Mouse (Mus musculus): ENCODE results near the gene Man2b2. TPM values are rescaled to one million over a fixed set of nuclear protein-coding genes. Genes with fewer than 3 reads are reported as not detected.
A peak's percentile ranks its signal among the peaks of the same experiment; 100 is the strongest.
"Not testable (repeated sequence)": the region's sequence is repeated elsewhere in the genome, so short reads cannot be mapped to it uniquely, and the experiment has no call there.

Man2b2 gene
- polyA plus RNA-seq, 1 experiment from 2014 or later, result 7.2 TPM

DNA sequence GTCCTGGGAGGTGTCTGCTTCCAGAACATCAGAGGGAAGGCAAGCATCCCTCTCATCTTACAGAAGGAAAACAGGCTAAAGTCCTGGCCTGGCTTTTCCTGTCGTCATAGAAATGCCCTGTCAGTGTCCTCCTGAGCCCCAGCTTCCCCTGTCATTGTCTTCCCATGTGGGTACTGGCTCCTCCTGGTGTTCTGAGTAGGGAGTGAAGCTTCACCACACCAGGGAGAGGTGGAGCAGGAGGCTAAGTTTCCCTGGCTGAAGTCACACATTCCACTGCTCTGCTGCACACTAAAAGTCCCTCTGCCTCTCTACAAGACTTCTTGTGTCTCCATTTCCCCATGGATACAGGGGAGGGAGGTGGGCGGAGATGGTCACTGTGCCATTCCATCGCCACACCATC lies 12.7 kb downstream of the Man2b2 start:
- Histone ChIP-seq H3K36me3 (ENCODE audit: control insufficient read depth, insufficient read depth) (no peaks in the 10 kb centered on the region), H3K4me3 (replicated peaks; ENCODE audit: low read length) (no peak overlapping the region), H3K4me1 (replicated peaks; ENCODE audit: control insufficient read depth, insufficient read depth, low read length) (no peaks in the 10 kb centered on the region), H3K27me3 (replicated peaks; ENCODE audit: control insufficient read depth, insufficient read depth, low read length) (no peaks in the 10 kb centered on the region), H3K4me2 (ENCODE audit: low read length) (no peak overlapping the region), H3K27ac (ENCODE audit: low read length) (no peak overlapping the region), H3K9ac (replicated peaks; ENCODE audit: low read depth, low read length) (no peak overlapping the region), H3K9me3 (ENCODE audit: control insufficient read depth, low read length) (no peaks in the 10 kb centered on the region)
- WGBS, result 53% methylated on average over 3 of the region's 3 CpGs
- no peak for ATAC-seq

DNA sequence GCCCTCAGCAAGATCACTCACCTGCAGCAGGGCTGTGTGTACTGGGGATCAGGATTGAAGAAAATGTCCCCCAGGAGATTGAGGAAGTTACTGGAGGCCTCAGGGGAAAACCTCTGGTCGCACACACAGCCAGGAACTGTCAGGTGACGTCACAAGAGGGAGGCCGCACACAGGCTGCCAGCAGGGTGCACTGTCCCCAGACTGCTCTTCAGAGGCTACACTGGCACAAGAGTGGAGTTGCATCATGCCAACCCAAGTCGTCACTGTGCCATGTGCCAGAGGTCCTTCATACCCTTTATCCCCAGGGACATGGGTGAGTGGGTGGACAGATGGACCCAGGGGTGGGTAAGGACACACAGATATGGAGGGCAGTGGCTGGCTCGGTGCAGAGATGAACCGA lies 15.9 kb downstream of the Man2b2 start:
- no peak for ATAC-seq
- 73% methylated on average over 6 of the region's 6 CpGs for WGBS
- Histone ChIP-seq H3K27me3 (replicated peaks; ENCODE audit: control insufficient read depth, insufficient read depth, low read length) (no peaks in the 10 kb centered on the region), H3K27ac (ENCODE audit: low read length) (no peak overlapping the region), H3K4me2 (ENCODE audit: low read length) (no peak overlapping the region), H3K4me1 (replicated peaks; ENCODE audit: control insufficient read depth, insufficient read depth, low read length) (no peaks in the 10 kb centered on the region), H3K9ac (replicated peaks; ENCODE audit: low read depth, low read length) (no peak overlapping the region), H3K9me3 (ENCODE audit: control insufficient read depth, low read length) (no peaks in the 10 kb centered on the region), H3K4me3 (replicated peaks; ENCODE audit: low read length) (no peak overlapping the region), H3K36me3 (ENCODE audit: control insufficient read depth, insufficient read depth) (no peaks in the 10 kb centered on the region)

DNA sequence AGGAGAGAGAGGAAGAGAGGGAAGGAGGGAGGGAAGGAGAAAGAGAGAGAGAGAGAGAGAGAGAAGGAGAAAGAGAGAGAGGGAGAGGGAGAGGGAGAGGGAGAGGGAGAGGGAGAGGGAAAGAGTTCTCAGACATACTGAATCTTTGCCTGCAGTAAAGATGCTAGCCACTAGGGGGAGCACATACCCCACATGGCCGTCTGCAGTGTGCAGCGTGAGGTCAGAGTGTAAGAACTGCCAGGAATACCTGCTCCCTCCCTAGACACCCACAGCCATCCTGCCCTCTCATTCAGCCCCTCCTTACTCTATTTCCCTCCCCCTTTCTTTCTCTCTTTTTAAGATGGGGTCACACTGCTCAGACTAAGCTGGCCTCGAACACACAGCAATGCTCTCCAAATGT lies 19.0 kb downstream of the Man2b2 start:
- Histone ChIP-seq H3K4me2 (ENCODE audit: low read length) (no peak overlapping the region), H3K36me3 (ENCODE audit: control insufficient read depth, insufficient read depth) (no peaks in the 10 kb centered on the region), H3K4me3 (replicated peaks; ENCODE audit: low read length) (no peak overlapping the region), H3K9ac (replicated peaks; ENCODE audit: low read depth, low read length) (no peak overlapping the region), H3K27me3 (replicated peaks; ENCODE audit: control insufficient read depth, insufficient read depth, low read length) (no peaks in the 10 kb centered on the region), H3K27ac (ENCODE audit: low read length) (no peak overlapping the region), H3K9me3 (ENCODE audit: control insufficient read depth, low read length) (no peaks in the 10 kb centered on the region), H3K4me1 (replicated peaks; ENCODE audit: control insufficient read depth, insufficient read depth, low read length) (no peaks in the 10 kb centered on the region)
- peak; percentile 63 for ATAC-seq
- WGBS, result 28% methylated on average over 3 of the region's 3 CpGs

DNA sequence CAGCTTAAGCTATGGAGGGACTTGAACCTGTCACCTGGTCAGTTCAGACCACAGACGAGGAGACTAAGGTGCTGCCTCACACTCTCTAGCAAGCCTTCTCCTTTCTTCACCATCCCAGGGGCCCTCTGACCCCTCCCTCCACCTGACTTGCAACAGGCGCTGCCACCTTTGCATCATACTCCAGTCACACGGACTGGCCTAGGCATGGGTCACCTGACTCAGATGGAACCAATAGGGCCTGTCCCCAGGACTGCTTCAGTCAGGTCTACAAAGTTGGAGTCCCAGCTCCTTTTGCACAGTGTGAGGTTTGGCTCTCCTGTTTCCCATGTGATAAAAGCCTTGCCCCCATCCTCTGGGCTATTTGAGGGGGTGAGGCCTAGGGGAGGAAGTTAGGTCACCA lies 19.8 kb downstream of the Man2b2 start:
- Histone ChIP-seq H3K27ac (ENCODE audit: low read length) (no peak overlapping the region), H3K4me3 (replicated peaks; ENCODE audit: low read length) (no peak overlapping the region), H3K9me3 (ENCODE audit: control insufficient read depth, low read length) (no peaks in the 10 kb centered on the region), H3K9ac (replicated peaks; ENCODE audit: low read depth, low read length) (no peak overlapping the region), H3K36me3 (ENCODE audit: control insufficient read depth, insufficient read depth) (no peaks in the 10 kb centered on the region), H3K4me1 (replicated peaks; ENCODE audit: control insufficient read depth, insufficient read depth, low read length) (no peaks in the 10 kb centered on the region), H3K4me2 (ENCODE audit: low read length) (no peak overlapping the region), H3K27me3 (replicated peaks; ENCODE audit: control insufficient read depth, insufficient read depth, low read length) (no peaks in the 10 kb centered on the region)
- WGBS, result 73% methylated on average over 3 of the region's 3 CpGs
- ATAC-seq, result no peak

DNA sequence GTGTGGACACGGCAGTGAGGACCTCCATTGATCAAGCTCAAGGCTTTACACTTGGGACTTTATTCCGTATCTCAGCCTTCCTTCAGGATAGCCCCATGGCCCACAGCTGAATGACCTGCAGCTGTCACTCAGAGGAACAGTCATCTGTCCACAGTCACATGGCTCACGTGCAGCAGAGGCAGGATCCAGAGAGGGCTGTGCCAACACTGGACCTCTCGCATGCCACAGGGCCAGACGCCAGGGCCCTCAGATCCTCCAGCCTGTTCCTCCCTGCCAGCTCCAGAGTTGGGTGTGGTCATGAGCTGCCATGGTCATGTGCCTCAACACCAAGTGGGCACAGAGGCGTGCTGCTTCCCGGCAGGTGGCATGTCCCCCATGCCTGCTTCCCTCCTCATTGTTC lies 21.3 kb downstream of the Man2b2 start:
- no peak overlapping the region for H3K4me3 ChIP-seq (replicated peaks; ENCODE audit: low read length)
- H3K9me3 ChIP-seq (ENCODE audit: control insufficient read depth, low read length), result no peaks in the 10 kb centered on the region
- no peak overlapping the region for H3K4me2 ChIP-seq (ENCODE audit: low read length)
- no peaks in the 10 kb centered on the region for H3K27me3 ChIP-seq (replicated peaks; ENCODE audit: control insufficient read depth, insufficient read depth, low read length)
- 87% methylated on average over 7 of the region's 7 CpGs for WGBS
- no peaks in the 10 kb centered on the region for H3K4me1 ChIP-seq (replicated peaks; ENCODE audit: control insufficient read depth, insufficient read depth, low read length)
- no peak overlapping the region for H3K9ac ChIP-seq (replicated peaks; ENCODE audit: low read depth, low read length)
- no peak for ATAC-seq
- no peaks in the 10 kb centered on the region for H3K36me3 ChIP-seq (ENCODE audit: control insufficient read depth, insufficient read depth)
- H3K27ac ChIP-seq (ENCODE audit: low read length), result no peak overlapping the region

DNA sequence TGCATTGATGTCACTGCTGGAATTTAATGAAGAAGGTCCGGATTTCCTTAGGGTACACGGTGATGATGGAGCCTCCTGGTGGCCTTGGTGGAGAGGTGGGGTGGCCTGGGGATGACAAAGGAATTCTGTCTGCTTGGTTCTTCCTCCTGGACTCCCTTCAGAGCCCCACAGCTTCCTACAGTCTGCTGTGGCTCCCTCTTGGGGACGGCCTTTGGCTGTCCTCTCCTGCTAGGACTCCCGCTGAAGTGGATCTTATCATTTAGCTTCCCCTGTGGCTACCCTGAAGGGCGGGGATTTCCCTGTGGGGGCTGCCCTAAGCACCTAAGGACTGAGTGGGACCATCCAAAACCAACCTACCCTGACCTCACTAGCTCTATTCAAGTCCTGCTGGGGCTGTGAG lies 23.3 kb downstream of the Man2b2 start:
- no peaks in the 10 kb centered on the region for H3K36me3 ChIP-seq (ENCODE audit: control insufficient read depth, insufficient read depth)
- H3K4me2 ChIP-seq (ENCODE audit: low read length), result no peak overlapping the region
- H3K27me3 ChIP-seq (replicated peaks; ENCODE audit: control insufficient read depth, insufficient read depth, low read length), result no peaks in the 10 kb centered on the region
- WGBS, result 17% methylated on average over 5 of the region's 5 CpGs
- ATAC-seq, result no peak
- H3K27ac ChIP-seq (ENCODE audit: low read length), result no peak overlapping the region
- H3K9ac ChIP-seq (replicated peaks; ENCODE audit: low read depth, low read length), result no peak overlapping the region
- no peaks in the 10 kb centered on the region for H3K4me1 ChIP-seq (replicated peaks; ENCODE audit: control insufficient read depth, insufficient read depth, low read length)
- H3K9me3 ChIP-seq (ENCODE audit: control insufficient read depth, low read length), result no peaks in the 10 kb centered on the region
- H3K4me3 ChIP-seq (replicated peaks; ENCODE audit: low read length), result no peak overlapping the region

DNA sequence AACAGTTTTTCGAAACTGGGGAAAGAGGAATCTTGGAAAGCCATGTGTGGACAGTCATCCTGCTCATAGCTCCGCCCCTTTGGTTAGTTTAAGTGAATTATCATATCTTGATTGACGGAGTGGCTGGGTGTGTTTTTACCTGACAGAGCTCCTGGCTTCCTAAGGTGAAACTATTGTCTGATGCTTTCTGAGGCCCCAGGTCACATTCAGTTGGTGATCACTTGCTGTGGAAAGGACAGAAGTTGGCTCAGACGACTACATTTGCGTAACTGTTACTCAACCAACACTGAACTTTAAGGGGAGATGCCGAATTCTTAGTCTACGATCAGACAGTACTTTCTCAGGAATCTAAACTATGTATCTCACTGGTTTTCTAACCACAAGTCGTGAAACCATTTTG lies 33.2 kb downstream of the Man2b2 start:
- Histone ChIP-seq H3K4me1 (replicated peaks; ENCODE audit: control insufficient read depth, insufficient read depth, low read length) (peaks cover 13% of the 10 kb centered on the region), H3K27ac (ENCODE audit: low read length) (no peak overlapping the region), H3K36me3 (ENCODE audit: control insufficient read depth, insufficient read depth) (no peaks in the 10 kb centered on the region), H3K27me3 (replicated peaks; ENCODE audit: control insufficient read depth, insufficient read depth, low read length) (no peaks in the 10 kb centered on the region), H3K4me2 (ENCODE audit: low read length) (peak overlapping the region; percentile 77), H3K9me3 (ENCODE audit: control insufficient read depth, low read length) (no peaks in the 10 kb centered on the region), H3K9ac (replicated peaks; ENCODE audit: low read depth, low read length) (no peak overlapping the region), H3K4me3 (replicated peaks; ENCODE audit: low read length) (no peak overlapping the region; the same call in none of the 2 replicates)
- ATAC-seq, result no peak
- 52% methylated on average over 8 of the region's 8 CpGs for WGBS

DNA sequence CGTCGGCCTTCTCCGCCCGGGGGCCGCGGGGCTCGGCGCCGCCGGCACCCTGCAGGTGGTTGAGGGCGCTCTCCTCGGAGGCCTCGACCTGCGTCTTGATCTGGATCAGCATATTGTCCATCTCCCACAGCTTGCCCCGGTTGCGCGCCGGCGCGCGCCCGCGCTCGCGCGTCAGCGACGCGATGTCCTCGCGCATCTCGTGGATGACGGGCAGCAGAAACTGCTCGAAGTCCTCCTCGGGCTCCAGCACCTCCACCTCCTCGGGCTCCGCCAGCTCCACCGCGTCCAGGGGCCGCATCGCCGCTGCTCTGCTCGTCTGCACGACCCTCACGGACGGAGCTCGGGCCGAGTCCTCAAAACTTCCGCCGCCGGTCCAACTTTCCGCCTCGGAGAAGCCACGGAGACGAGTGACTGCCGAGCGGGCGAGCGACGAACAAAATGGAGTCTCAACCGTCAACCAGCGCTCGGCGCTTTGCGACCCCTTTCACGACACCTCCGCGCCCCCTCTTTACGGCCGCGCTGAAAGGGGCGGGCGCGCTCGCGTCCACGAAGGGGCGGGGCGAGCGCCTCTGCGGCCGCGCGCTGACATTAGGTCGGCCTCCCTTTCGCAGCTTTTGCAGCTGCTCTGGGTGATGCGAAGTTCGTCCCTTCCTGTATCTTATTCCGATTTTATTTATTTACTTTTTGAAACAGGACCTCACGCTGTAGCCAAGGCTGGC lies 34.0 kb downstream of the Man2b2 start, which contains the start of gene Mrfap1:
Gene Mrfap1, minus strand, starts transcription at position 477 of the 719 bp plus-strand sequence.
- peak within 1 kb of the TSS; percentile 77 for H3K4me2 ChIP-seq (ENCODE audit: low read length)

DNA sequence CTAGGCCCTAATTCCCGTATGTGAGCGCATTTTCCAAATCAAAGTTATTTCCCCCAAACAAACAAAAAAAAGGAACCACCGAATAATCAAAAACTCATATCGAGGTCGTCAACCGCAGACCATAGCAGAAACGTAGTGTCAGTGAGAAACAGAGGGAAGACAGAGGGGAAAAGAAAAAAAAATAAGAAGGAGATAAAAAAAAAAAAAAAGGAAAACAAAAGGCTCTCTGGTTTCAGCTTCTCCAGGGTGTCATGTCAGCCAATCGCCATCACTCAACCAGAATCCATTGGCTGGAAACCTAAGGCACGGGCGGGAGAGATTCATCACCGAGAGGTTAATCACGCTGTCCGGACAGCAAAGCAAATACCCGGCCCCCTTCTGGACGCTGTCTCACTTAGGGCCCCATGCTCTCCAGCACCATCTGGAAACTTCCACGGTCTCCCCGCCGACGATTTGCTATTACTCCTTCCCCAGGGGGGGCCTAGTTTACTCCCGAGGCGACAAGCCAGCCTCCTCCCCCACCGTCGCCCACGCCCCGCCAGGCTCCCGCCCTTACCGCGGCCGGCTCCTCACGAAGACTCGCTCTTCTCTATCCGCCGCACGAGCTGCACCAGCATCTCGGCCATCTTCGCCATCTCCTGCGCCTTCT lies 34.7 kb downstream of the Man2b2 start:
- ATAC-seq, result peak; percentile 50
- H3K9me3 ChIP-seq (ENCODE audit: control insufficient read depth, low read length); H3K27me3 ChIP-seq (replicated peaks; ENCODE audit: control insufficient read depth, insufficient read depth, low read length); H3K36me3 ChIP-seq (ENCODE audit: control insufficient read depth, insufficient read depth): not testable (repeated sequence)
- Histone ChIP-seq H3K9ac (replicated peaks; ENCODE audit: low read depth, low read length) (peak overlapping the region; percentile 69), H3K4me1 (replicated peaks; ENCODE audit: control insufficient read depth, insufficient read depth, low read length) (peaks cover 13% of the 10 kb centered on the region), H3K4me2 (ENCODE audit: low read length) (peak overlapping the region; percentile 45), H3K27ac (ENCODE audit: low read length) (peak overlapping the region; percentile 94), H3K4me3 (replicated peaks; ENCODE audit: low read length) (peak overlapping the region; percentile 57)
- 5% methylated on average over 33 of the region's 37 CpGs for WGBS

More for the DNA sequence above, 34.0 kb downstream of the Man2b2 start, which contains the start of gene Mrfap1:
- H3K36me3 ChIP-seq (ENCODE audit: control insufficient read depth, insufficient read depth); H3K27me3 ChIP-seq (replicated peaks; ENCODE audit: control insufficient read depth, insufficient read depth, low read length); H3K9me3 ChIP-seq (ENCODE audit: control insufficient read depth, low read length): not testable (repeated sequence)
- Histone ChIP-seq H3K4me3 (replicated peaks; ENCODE audit: low read length) (peak within 1 kb of the TSS; percentile 57), H3K27ac (ENCODE audit: low read length) (peak within 1 kb of the TSS; percentile 94), H3K4me1 (replicated peaks; ENCODE audit: control insufficient read depth, insufficient read depth, low read length) (peaks cover 13% of the 10 kb centered on the region), H3K9ac (replicated peaks; ENCODE audit: low read depth, low read length) (peak within 1 kb of the TSS; percentile 69)
- under 1% methylated on average over 86 of the region's 90 CpGs for WGBS
- peak; percentile 84 for ATAC-seq
